Mouse (Mus musculus) kidney, adult 2 months (tissue): Measurements from ENCODE around the gene Rtl8b. TPM values are rescaled to one million over a fixed set of nuclear protein-coding genes. Genes with fewer than 3 reads are reported as not detected.
A peak's percentile ranks its signal among the peaks of the same experiment; 100 is the strongest.

Experiments used
- DNase-seq: peaks from one replicate; pipeline ENCODE4 v3.0.0; 2021
- H3K27ac ChIP-seq: fragments of 200-500 bp; 2 replicates; pipeline ENCODE4 v1.5.1; 2012; ENCODE audit warnings: low read depth, low read length, control low read depth, inconsistent platforms; ENCODE audit not compliant: insufficient read depth
- H3K27me3 ChIP-seq: fragments of 200-500 bp; replicated peaks from 2 replicates; pipeline ENCODE4 v1.6.1; 2012; ENCODE audit warnings: mild to moderate bottlenecking, moderate library complexity, low read length, inconsistent platforms; ENCODE audit not compliant: control insufficient read depth, insufficient read depth
- H3K36me3 ChIP-seq: fragments of 200-500 bp; 2 replicates; pipeline ENCODE4 v1.6.1; 2012; ENCODE audit warnings: mild to moderate bottlenecking, moderate library complexity, low read length, inconsistent platforms; ENCODE audit not compliant: control insufficient read depth, insufficient read depth
- H3K4me1 ChIP-seq: fragments of 200-500 bp; 2 replicates; pipeline ENCODE4 v1.6.1; 2011; ENCODE audit warnings: low read length; ENCODE audit not compliant: control insufficient read depth, insufficient read depth
- H3K4me3 ChIP-seq: fragments of 200-500 bp; 2 replicates; pipeline ENCODE4 v1.5.1; 2011; ENCODE audit warnings: mild to moderate bottlenecking, low read depth, low read length, control low read depth; ENCODE audit not compliant: insufficient read depth
- CTCF ChIP-seq: fragments of 200-500 bp; conservative IDR thresholded peaks from 2 replicates; pipeline ENCODE4 v1.5.1; 2011; ENCODE audit warnings: low read depth, mild to moderate bottlenecking, control low read depth, low read length, moderate library complexity, mixed read lengths; ENCODE audit not compliant: insufficient read depth, insufficient read length
- POLR2A ChIP-seq: fragments of 200-500 bp; IDR thresholded peaks from one replicate; pipeline ENCODE4 v1.6.1; 2011; ENCODE audit warnings: low read depth, low read length, control low read depth
- WGBS: fragments of 180-500 bp; shearing (Covaris S2); methylation state at CpG from one replicate; pipeline ENCODE4 v1.1.7; 2018; 5-methylcytosine and 5-hydroxymethylcytosine counted together
- polyA plus RNA-seq: library from polyadenylated mRNA; depleted of rRNA; stranded (reverse); fragments of >200 nt; gene quantifications from 2 replicates; pipeline ENCODE4 v1.2.3, GENCODE M21; 2012; rRNA removed

The Rtl8b gene
- polyA plus RNA-seq, result 95.4 and 110 TPM in 2 replicates

DNA sequence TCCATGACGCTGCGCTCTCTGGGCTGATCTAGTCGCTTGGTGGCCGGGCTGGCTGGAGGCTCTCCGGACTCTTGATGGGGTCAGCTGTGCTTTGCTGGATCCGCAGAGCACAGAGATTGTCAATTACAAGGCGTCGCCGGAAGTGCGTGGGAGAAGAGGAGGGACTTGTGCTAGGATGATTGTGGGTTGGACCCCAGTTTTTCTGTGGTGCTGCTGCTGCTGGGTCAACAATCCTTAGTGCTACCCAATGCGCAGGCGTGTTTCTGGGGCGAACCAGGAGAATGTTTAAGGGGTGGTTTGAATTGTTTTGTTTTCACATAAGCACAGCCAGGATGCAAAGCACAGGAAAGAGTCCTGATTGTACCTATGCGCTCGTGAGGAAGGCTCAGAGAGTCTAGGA is at the start of gene Rtl8b:
Rtl8b (minus strand) TSS at position 115 of the 400 bp plus-strand sequence.
- 5% methylated on average over 12 of the region's 15 CpGs for WGBS
- peak within 1 kb of the TSS; percentile 45 for H3K4me3 ChIP-seq
- no peaks in the 10 kb centered on the region for H3K27me3 ChIP-seq
- peak; percentile 88 for DNase-seq
- TF ChIP-seq POLR2A (no peak), CTCF (no peak)
- no peaks in the 10 kb centered on the region for H3K4me1 ChIP-seq
- no peak within 1 kb of the TSS for H3K27ac ChIP-seq
- H3K36me3 ChIP-seq, result no peaks in the 10 kb centered on the region

DNA sequence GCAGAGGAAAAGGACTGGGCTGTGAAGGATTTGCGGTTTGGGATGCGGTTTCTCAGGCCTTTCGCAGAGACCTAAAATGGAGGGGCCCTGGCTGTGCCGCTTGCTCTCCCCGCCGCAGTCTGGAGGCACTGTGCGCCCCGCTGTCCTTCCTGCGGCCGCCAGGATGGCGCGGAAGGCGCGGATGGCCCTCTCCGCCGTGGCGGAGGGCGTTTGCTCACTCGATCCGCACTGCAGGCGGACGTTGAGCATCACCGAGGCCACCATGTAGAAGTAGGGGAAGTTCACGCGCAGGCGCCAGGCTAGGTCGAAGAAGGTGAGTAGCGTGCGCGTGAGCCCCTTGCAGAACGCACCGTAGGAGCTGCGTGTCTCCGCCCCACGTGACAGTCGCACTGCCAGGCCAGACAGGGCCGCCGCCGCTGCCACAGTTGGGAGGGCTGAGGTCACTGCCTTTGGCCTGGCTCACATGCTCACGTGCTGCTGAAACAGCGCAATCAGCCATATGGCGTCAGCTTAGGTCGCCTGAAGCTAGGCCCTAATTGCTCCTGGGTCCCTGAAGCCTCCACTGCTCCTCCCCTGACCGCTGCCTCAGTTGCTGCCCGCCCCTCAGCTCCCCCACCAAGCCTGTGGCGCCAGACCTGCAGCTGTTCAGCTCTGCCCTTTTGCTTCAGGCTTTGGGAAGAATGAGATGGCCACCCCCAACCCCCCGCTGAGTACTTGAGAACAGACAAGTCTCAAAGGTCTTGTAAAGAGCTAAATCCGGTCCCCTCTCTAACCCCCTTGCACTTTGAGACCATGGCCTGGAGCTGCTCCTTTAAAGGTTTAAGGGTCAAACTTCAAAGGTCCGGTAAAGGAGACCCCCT is 46.3 kb upstream of the Rtl8b start:
- 9% methylated on average over 46 of the region's 49 CpGs for WGBS
- H3K4me3 ChIP-seq, result peak overlapping the region; percentile 32

DNA sequence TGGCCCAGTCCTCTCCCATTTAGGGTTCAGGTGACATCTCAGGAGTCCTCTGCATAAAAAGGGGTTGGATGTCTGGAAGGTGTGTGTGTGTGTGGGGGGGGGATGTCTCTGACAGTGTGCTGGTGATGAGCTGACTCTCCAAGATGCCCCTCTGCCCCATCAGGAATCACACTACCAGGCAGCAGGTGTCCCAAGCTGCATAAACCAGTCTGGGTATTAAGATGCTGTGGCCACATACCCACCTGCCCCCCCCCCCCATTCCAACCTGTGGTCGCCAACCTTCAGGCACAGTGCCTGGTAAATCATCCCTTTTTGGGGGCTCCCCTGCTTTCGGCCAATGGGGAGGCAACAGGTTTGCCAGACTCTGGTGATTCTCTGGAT is 45.7 kb upstream of the Rtl8b start:
- no peak for DNase-seq
- peak overlapping the region; percentile 86 for H3K27ac ChIP-seq
- H3K4me1 ChIP-seq, result no peaks in the 10 kb centered on the region
- H3K4me3 ChIP-seq, result no peak overlapping the region
- H3K36me3 ChIP-seq, result no peaks in the 10 kb centered on the region
- H3K27me3 ChIP-seq, result no peaks in the 10 kb centered on the region
- no peak for TF ChIP-seq POLR2A
- TF ChIP-seq CTCF, result no peak
- WGBS, result 36% methylated on average over 2 of the region's 2 CpGs

More for the DNA sequence above, 46.3 kb upstream of the Rtl8b start:
- H3K27me3 ChIP-seq, result no peaks in the 10 kb centered on the region
- H3K27ac ChIP-seq, result peak overlapping the region; percentile 86
- H3K36me3 ChIP-seq, result no peaks in the 10 kb centered on the region
- H3K4me1 ChIP-seq, result no peaks in the 10 kb centered on the region
- DNase-seq, result peak; percentile 71
- TF ChIP-seq POLR2A (no peak), CTCF (no peak)

DNA sequence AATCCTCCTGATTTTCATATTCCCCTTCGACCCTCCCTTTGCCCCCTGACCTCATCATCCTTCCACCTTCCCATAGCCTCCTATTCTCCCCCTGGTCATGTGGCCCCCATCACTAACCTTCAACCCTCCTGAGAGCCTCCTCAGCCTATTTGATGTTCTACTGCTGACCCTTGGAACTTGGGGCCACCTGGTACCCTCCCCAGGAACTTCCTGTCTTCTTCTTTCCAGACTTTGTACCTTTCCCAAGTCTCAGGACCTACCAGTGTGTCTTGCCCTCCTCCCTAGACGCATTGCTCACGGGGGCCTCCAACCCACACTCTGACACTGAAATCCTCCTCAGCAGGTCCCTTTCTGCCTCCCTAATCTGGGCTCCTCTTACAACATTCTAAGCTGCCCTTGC is 32.5 kb upstream of the Rtl8b start:
- WGBS, result 66% methylated on average over 3 of the region's 3 CpGs
- Histone ChIP-seq H3K4me1 (peaks cover 2% of the 10 kb centered on the region; the same call in 1 of the 2 replicates), H3K36me3 (no peaks in the 10 kb centered on the region), H3K27ac (no peak overlapping the region), H3K4me3 (no peak overlapping the region), H3K27me3 (no peaks in the 10 kb centered on the region)
- TF ChIP-seq CTCF (no peak), POLR2A (no peak)
- DNase-seq, result peak; percentile 21

DNA sequence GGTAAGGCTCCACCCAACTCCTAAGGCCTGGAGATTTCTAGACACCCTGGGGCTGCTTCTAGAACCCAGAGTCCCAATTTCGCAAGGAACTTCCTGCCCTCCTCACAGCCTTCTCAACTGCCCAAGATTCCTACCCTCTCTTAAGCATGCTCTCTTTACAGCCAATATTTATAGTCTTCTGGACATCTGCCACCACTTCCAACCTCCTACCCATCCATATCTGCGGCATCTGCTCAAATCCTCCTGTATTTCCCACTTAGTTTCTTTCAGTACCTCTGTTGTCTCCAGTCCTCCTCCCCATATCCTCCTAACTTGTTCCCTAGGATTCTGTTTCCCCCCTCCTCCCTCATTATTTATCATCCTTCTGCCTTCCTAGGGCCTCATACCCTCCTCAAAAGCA is 29.0 kb upstream of the Rtl8b start:
- Histone ChIP-seq H3K4me3 (no peak overlapping the region), H3K4me1 (peaks cover 2% of the 10 kb centered on the region; the same call in 1 of the 2 replicates), H3K27ac (no peak overlapping the region), H3K27me3 (no peaks in the 10 kb centered on the region), H3K36me3 (no peaks in the 10 kb centered on the region)
- TF ChIP-seq POLR2A, result no peak
- TF ChIP-seq CTCF, result no peak
- no peak for DNase-seq
- 76% methylated on average over 2 of the region's 2 CpGs for WGBS

DNA sequence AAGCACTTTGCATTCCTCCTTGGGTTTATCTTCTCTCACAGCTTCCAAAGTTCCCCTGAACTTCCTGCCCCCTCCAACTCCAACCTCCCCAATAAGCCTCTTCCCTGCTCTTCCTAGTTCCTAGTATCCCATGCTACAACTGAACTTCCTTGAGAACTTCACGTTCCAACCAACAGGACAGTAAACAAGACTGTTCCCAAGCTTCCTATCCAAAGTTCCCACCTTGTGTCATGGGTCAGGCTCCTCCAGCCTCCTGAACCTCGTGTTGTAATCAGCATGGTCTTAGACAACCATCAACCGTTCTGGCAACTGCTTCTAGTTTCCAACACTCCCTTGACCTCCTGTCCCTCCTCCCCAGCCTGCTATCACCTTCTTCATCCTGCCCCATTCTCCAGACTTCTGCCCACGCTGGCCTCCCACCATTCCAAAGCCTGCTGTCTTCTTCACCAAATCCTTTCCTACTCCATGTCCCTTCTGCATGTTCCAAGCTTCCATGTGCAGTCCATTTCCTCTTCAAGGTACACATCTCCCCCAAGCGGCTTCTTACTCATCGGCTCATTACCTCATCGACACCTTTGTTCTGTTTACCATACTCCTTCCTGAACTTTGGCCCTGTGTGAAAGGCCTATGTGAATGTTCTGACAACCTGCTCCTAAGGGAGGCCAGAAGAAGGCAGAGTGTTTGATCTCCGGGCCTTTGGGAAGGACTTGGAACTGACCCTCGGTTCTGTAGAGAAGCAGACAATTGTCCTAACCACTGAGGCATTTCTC is 24.0 kb upstream of the Rtl8b start:
- no peaks in the 10 kb centered on the region; the same call in 1 of the 2 replicates for H3K4me1 ChIP-seq
- no peak for TF ChIP-seq CTCF
- no peak for TF ChIP-seq POLR2A
- no peaks in the 10 kb centered on the region for H3K36me3 ChIP-seq
- H3K27me3 ChIP-seq, result no peaks in the 10 kb centered on the region
- 55% methylated on average over 9 of the region's 9 CpGs for WGBS
- H3K27ac ChIP-seq, result no peak overlapping the region
- DNase-seq, result no peak
- H3K4me3 ChIP-seq, result no peak overlapping the region

DNA sequence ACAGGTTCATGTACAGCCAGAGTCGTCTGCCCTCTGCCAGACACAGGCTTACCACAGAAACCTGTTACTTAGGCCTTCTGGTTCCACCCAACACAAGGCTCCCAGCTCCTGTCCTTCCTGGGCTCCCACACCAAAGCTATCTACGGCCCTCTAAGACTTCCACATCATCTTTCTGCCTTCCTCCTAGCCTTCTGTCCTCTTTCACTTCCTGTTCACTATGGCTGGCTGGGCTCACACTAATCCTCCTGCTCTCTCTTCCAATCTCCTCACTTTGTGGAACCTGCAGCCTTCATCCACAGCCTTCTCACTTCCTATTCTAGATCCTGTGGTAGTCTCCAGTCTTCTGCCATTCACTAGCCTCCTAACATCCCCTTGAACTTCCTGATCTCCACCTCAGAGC is 22.9 kb upstream of the Rtl8b start:
- no peaks in the 10 kb centered on the region; the same call in 1 of the 2 replicates for H3K4me1 ChIP-seq
- no peaks in the 10 kb centered on the region for H3K36me3 ChIP-seq
- TF ChIP-seq POLR2A (no peak), CTCF (no peak)
- no peak for DNase-seq
- 86% methylated on average over 2 of the region's 2 CpGs for WGBS
- no peaks in the 10 kb centered on the region for H3K27me3 ChIP-seq
- no peak overlapping the region for H3K27ac ChIP-seq
- H3K4me3 ChIP-seq, result no peak overlapping the region
